Mouse (Mus musculus): ENCODE measurements around the gene Papss2.

Papss2 gene

GRCm38 (mm10) chr19:32601033-32601770, 5.6 kb downstream of the Papss2 start:
- DNase-seq (ENCODE audit: low spot score), result no peak

- DNase-seq (ENCODE audit: low spot score), result no peak
Measured at GRCm38 (mm10) chr19:32603466-32603865, 7.9 kb downstream of the Papss2 start.

- no peak for DNase-seq (ENCODE audit: low spot score)
Measured at GRCm38 (mm10) chr19:32604127-32604526, 8.5 kb downstream of the Papss2 start.

GRCm38 (mm10) chr19:32604563-32605252, 9.1 kb downstream of the Papss2 start:
- no peak for DNase-seq (ENCODE audit: low spot score)

GRCm38 (mm10) chr19:32606227-32606827, 10.7 kb downstream of the Papss2 start:
- DNase-seq (ENCODE audit: low spot score), result no peak

- DNase-seq (ENCODE audit: low spot score), result no peak
Measured at GRCm38 (mm10) chr19:32607036-32607435, 11.4 kb downstream of the Papss2 start.

GRCm38 (mm10) chr19:32611386-32612092, 15.9 kb downstream of the Papss2 start:
- DNase-seq (ENCODE audit: low spot score), result no peak

- DNase-seq (ENCODE audit: low spot score), result no peak
Measured at GRCm38 (mm10) chr19:32614046-32614771, 18.6 kb downstream of the Papss2 start.

- no peak for DNase-seq (ENCODE audit: low spot score)
Measured at GRCm38 (mm10) chr19:32614772-32615099, 19.1 kb downstream of the Papss2 start.

- DNase-seq (ENCODE audit: low spot score), result no peak
Measured at GRCm38 (mm10) chr19:32616646-32617045, 21.1 kb downstream of the Papss2 start.

- no peak for DNase-seq (ENCODE audit: low spot score)
Measured at GRCm38 (mm10) chr19:32619739-32620138, 24.1 kb downstream of the Papss2 start.

GRCm38 (mm10) chr19:32620859-32621445, 25.4 kb downstream of the Papss2 start:
- DNase-seq (ENCODE audit: low spot score), result no peak

GRCm38 (mm10) chr19:32622142-32622541, 26.6 kb downstream of the Papss2 start:
- DNase-seq (ENCODE audit: low spot score), result no peak

GRCm38 (mm10) chr19:32626768-32627331, 31.3 kb downstream of the Papss2 start:
- DNase-seq (ENCODE audit: low spot score), result no peak

- DNase-seq (ENCODE audit: low spot score), result no peak
Measured at GRCm38 (mm10) chr19:32627631-32628030, 32.0 kb downstream of the Papss2 start.

- no peak for DNase-seq (ENCODE audit: low spot score)
Measured at GRCm38 (mm10) chr19:32628572-32629132, 33.1 kb downstream of the Papss2 start.

GRCm38 (mm10) chr19:32634916-32635315, 39.3 kb downstream of the Papss2 start:
- no peak for DNase-seq (ENCODE audit: low spot score)

GRCm38 (mm10) chr19:32637357-32638275, 42.0 kb downstream of the Papss2 start:
- no peak for DNase-seq (ENCODE audit: low spot score)

GRCm38 (mm10) chr19:32638276-32638903, 42.8 kb downstream of the Papss2 start:
- DNase-seq (ENCODE audit: low spot score), result no peak
